Mouse (Mus musculus): ENCODE measurements around the gene Gnb5. TPM values are rescaled to one million over a fixed set of nuclear protein-coding genes. Genes with fewer than 3 reads are reported as not detected.
A peak's percentile ranks its signal among the peaks of the same experiment; 100 is the strongest.

The Gnb5 gene
- polyA plus RNA-seq, 1 experiment from 2014 or later: 1.8 TPM

- Histone ChIP-seq H3K9me3 (ENCODE audit: low read length) (no peaks in the 10 kb centered on the region), H3K4me1 (ENCODE audit: insufficient read depth) (no peaks in the 10 kb centered on the region), H3K9ac (replicated peaks) (no peak overlapping the region), H3K4me2 (ENCODE audit: low read depth, low read length) (no peak overlapping the region), H3K27me3 (ENCODE audit: insufficient read depth, low read length) (no peaks in the 10 kb centered on the region), H3K27ac (ENCODE audit: low read depth) (no peak overlapping the region), H3K36me3 (replicated peaks; ENCODE audit: insufficient read depth, low read length) (no peaks in the 10 kb centered on the region), H3K4me3 (ENCODE audit: low read depth, low read length) (no peak overlapping the region)
- no peak for TF ChIP-seq EP300 (IDR thresholded peaks at IDR 0.05; ENCODE audit: low read depth)
- no peak for TF ChIP-seq CTCF (IDR thresholded peaks at IDR 0.05; ENCODE audit: low read depth)
- no peak for ATAC-seq
- no peak for DNase-seq
- WGBS (ENCODE audit: insufficient replicate concordance): 62% methylated on average over 3 of the region's 3 CpGs
These were observed 62.7 kb downstream of the Gnb5 start for GRCm38 (mm10) chr9:75368779-75369178.

DNA sequence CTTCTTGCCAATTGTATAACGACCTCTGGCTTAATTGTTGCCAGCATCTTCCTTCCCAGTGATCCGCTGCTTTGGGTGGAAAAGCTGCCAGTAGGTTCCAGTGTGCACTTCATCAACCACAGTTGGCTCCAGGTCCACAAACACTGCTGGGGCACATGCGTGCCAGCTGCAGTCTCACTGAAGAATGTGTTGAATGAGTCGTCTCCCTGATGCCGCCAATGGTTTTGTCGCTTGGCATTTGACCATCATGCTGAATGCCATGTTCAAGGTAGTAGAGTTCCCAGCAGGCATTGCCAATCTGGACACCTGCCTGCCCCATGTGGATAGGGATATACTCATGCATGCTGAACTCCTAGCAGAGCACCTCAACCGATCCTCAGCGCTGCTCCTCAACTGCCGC is 69.5 kb downstream of the Gnb5 start:
- DNase-seq (no peak), ATAC-seq (no peak)
- Histone ChIP-seq H3K36me3 (replicated peaks; ENCODE audit: insufficient read depth, low read length) (no peaks in the 10 kb centered on the region), H3K4me2 (ENCODE audit: low read depth, low read length) (no peak overlapping the region), H3K9me3 (ENCODE audit: low read length) (no peaks in the 10 kb centered on the region), H3K4me3 (ENCODE audit: low read depth, low read length) (no peak overlapping the region), H3K9ac (replicated peaks) (no peak overlapping the region), H3K4me1 (ENCODE audit: insufficient read depth) (no peaks in the 10 kb centered on the region), H3K27ac (ENCODE audit: low read depth) (no peak overlapping the region), H3K27me3 (ENCODE audit: insufficient read depth, low read length) (no peaks in the 10 kb centered on the region)
- TF ChIP-seq EP300 (IDR thresholded peaks at IDR 0.05; ENCODE audit: low read depth): no peak
- no peak for TF ChIP-seq CTCF (IDR thresholded peaks at IDR 0.05; ENCODE audit: low read depth)
- WGBS (ENCODE audit: insufficient replicate concordance): 87% methylated on average over 9 of the region's 9 CpGs

DNA sequence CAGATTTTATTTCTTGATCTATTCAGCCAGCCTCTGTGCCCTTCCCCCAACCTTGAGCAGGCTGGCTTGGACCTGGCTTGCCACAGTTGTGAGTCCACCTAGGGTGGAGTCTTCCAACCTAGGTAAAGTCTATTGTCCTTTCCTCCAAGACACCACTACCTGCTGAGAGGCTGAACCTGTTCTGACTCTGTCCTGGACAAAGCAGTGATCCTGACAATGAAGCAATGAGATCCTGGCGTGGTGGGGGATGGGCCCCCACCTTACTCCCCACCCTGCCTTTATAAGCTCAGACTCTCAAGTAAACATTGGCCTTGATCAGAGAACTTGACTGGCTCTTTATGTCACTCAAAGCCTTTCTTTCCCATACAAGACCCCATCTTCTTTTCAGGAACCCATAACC is 70.3 kb downstream of the Gnb5 start:
- ATAC-seq: no peak
- Histone ChIP-seq H3K9ac (replicated peaks) (no peak overlapping the region), H3K4me1 (ENCODE audit: insufficient read depth) (no peaks in the 10 kb centered on the region), H3K36me3 (replicated peaks; ENCODE audit: insufficient read depth, low read length) (no peaks in the 10 kb centered on the region), H3K4me3 (ENCODE audit: low read depth, low read length) (no peak overlapping the region), H3K9me3 (ENCODE audit: low read length) (no peaks in the 10 kb centered on the region), H3K4me2 (ENCODE audit: low read depth, low read length) (no peak overlapping the region), H3K27me3 (ENCODE audit: insufficient read depth, low read length) (no peaks in the 10 kb centered on the region), H3K27ac (ENCODE audit: low read depth) (no peak overlapping the region)
- TF ChIP-seq EP300 (IDR thresholded peaks at IDR 0.05; ENCODE audit: low read depth): no peak
- no peak for TF ChIP-seq CTCF (IDR thresholded peaks at IDR 0.05; ENCODE audit: low read depth)
- no peak for DNase-seq
- 73% methylated on average over 1 of the region's 1 CpGs for WGBS (ENCODE audit: insufficient replicate concordance)

- H3K4me1 ChIP-seq (ENCODE audit: insufficient read depth): no peaks in the 10 kb centered on the region
- no peaks in the 10 kb centered on the region for H3K9me3 ChIP-seq (ENCODE audit: low read length)
- H3K27me3 ChIP-seq (ENCODE audit: insufficient read depth, low read length): no peaks in the 10 kb centered on the region
- WGBS (ENCODE audit: insufficient replicate concordance): 80% methylated on average over 2 of the region's 2 CpGs
- H3K36me3 ChIP-seq (replicated peaks; ENCODE audit: insufficient read depth, low read length): no peaks in the 10 kb centered on the region
- DNase-seq: no peak
- no peak overlapping the region for H3K27ac ChIP-seq (ENCODE audit: low read depth)
- H3K4me2 ChIP-seq (ENCODE audit: low read depth, low read length): no peak overlapping the region
- ATAC-seq: peak; percentile 48; the same call in 1 of the 2 replicates
- H3K9ac ChIP-seq (replicated peaks): no peak overlapping the region
- no peak overlapping the region for H3K4me3 ChIP-seq (ENCODE audit: low read depth, low read length)
- TF ChIP-seq CTCF (IDR thresholded peaks at IDR 0.05; ENCODE audit: low read depth) (no peak), EP300 (IDR thresholded peaks at IDR 0.05; ENCODE audit: low read depth) (no peak)
These were observed 72.7 kb downstream of the Gnb5 start for GRCm38 (mm10) chr9:75378774-75379173.

GRCm38 (mm10) chr9:75382825-75383224 is 76.7 kb downstream of the Gnb5 start:
- no peak overlapping the region for H3K27ac ChIP-seq (ENCODE audit: low read depth)
- no peak for TF ChIP-seq EP300 (IDR thresholded peaks at IDR 0.05; ENCODE audit: low read depth)
- no peak for TF ChIP-seq CTCF (IDR thresholded peaks at IDR 0.05; ENCODE audit: low read depth)
- H3K36me3 ChIP-seq (replicated peaks; ENCODE audit: insufficient read depth, low read length): peaks cover 10% of the 10 kb centered on the region
- H3K4me2 ChIP-seq (ENCODE audit: low read depth, low read length): no peak overlapping the region
- no peaks in the 10 kb centered on the region for H3K9me3 ChIP-seq (ENCODE audit: low read length)
- H3K4me1 ChIP-seq (ENCODE audit: insufficient read depth): no peaks in the 10 kb centered on the region
- DNase-seq (no peak), ATAC-seq (no peak)
- WGBS (ENCODE audit: insufficient replicate concordance): 83% methylated on average over 14 of the region's 14 CpGs
- no peak overlapping the region for H3K9ac ChIP-seq (replicated peaks)
- no peaks in the 10 kb centered on the region for H3K27me3 ChIP-seq (ENCODE audit: insufficient read depth, low read length)
- H3K4me3 ChIP-seq (ENCODE audit: low read depth, low read length): no peak overlapping the region

DNA sequence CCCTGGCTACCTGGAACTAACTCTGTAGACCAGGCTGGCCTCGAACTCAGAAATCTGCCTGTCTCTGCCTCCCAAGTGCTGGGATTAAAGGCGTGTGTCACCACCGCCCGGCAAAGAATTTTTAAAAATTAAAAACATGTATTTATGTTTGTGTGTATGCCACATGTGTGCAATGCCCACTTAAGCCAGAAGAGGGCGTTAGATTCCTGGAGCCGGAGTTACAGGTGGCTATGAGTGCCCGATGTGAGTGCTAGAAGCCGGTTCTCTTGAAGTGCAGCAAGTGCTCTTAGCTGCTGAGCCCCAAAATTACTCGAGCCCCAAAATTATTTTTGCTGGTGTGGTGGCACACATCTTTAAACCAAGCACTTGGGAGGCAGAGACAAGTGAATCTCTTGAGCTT is 77.7 kb downstream of the Gnb5 start:
- TF ChIP-seq EP300 (IDR thresholded peaks at IDR 0.05; ENCODE audit: low read depth): no peak
- peak; percentile 45 for TF ChIP-seq CTCF (IDR thresholded peaks at IDR 0.05; ENCODE audit: low read depth)
- H3K27ac ChIP-seq (ENCODE audit: low read depth): no peak overlapping the region
- H3K27me3 ChIP-seq (ENCODE audit: insufficient read depth, low read length): no peaks in the 10 kb centered on the region
- no peak for DNase-seq
- H3K9ac ChIP-seq (replicated peaks): no peak overlapping the region
- 76% methylated on average over 9 of the region's 9 CpGs for WGBS (ENCODE audit: insufficient replicate concordance)
- H3K4me3 ChIP-seq (ENCODE audit: low read depth, low read length): no peak overlapping the region
- H3K4me2 ChIP-seq (ENCODE audit: low read depth, low read length): no peak overlapping the region
- peaks cover 16% of the 10 kb centered on the region for H3K36me3 ChIP-seq (replicated peaks; ENCODE audit: insufficient read depth, low read length)
- no peaks in the 10 kb centered on the region for H3K4me1 ChIP-seq (ENCODE audit: insufficient read depth)
- ATAC-seq: no peak
- H3K9me3 ChIP-seq (ENCODE audit: low read length): no peaks in the 10 kb centered on the region
